Mouse (Mus musculus): Measurements from ENCODE around the gene Paxbp1.

DNA sequence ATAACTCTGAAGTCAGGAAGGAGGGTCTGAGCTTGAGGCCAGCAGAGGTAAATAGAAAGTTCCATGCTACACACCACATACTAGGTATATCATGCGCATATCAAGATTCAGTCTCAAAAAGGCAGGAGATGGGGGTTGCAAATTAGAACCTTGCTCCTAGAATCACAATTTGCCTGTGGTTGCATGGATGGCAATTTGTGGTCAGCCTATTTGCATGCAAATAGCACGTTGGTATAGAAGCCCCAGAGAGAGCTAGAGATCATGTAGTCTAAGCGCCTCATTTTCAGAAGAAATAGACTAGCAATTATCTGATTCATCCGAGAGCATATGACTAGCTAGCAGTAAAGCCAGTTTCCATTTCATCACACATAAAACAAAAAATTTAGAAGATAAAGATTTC is 44.5 kb downstream of the Paxbp1 start:
- TF ChIP-seq CTCF (IDR thresholded peaks at IDR 0.05; ENCODE audit: extremely low read depth, insufficient read depth, low read length) (no peak), POLR2A (IDR thresholded peaks at IDR 0.05; ENCODE audit: extremely low read depth, insufficient read depth, low read length) (no peak)
